Mouse (Mus musculus) olfactory bulb, adult 2 months (tissue): ENCODE results near the gene Ecm1. TPM values are rescaled to one million over a fixed set of nuclear protein-coding genes. Genes with fewer than 3 reads are reported as not detected.

Experiments used
- H3K27ac ChIP-seq: fragments of 200-500 bp; 2 replicates; pipeline ENCODE4 v1.5.1; 2012; ENCODE audit warnings: low read depth, low read length; ENCODE audit not compliant: insufficient read depth
- H3K4me1 ChIP-seq: fragments of 200-500 bp; 2 replicates; pipeline ENCODE4 v1.6.1; 2012; ENCODE audit warnings: low read length; ENCODE audit not compliant: control insufficient read depth, insufficient read depth
- H3K4me3 ChIP-seq: fragments of 200-500 bp; 2 replicates; pipeline ENCODE4 v1.5.1; 2012; ENCODE audit warnings: mild to moderate bottlenecking, low read depth, low read length, moderate library complexity; ENCODE audit not compliant: insufficient read depth
- CTCF ChIP-seq: fragments of 200-500 bp; IDR thresholded peaks from 2 replicates; pipeline ENCODE4 v1.5.1; 2012; ENCODE audit warnings: low read depth, mild to moderate bottlenecking, low read length, moderate library complexity; ENCODE audit not compliant: insufficient read depth
- POLR2A ChIP-seq: fragments of 200-500 bp; IDR thresholded peaks from 2 replicates; pipeline ENCODE4 v1.6.1; 2012; ENCODE audit warnings: mild to moderate bottlenecking, low read depth, low read length, moderate library complexity; ENCODE audit not compliant: insufficient read depth
- WGBS: fragments of 180-500 bp; shearing (Covaris S2); methylation state at CpG from one replicate; pipeline ENCODE4 v1.1.7; 2018; 5-methylcytosine and 5-hydroxymethylcytosine counted together
- polyA plus RNA-seq: library from polyadenylated mRNA; stranded (reverse); fragments of >200 nt; gene quantifications from 2 replicates; pipeline ENCODE4 v1.2.4, GENCODE M21; 2012; ENCODE audit warnings: low replicate concordance; ENCODE audit not compliant: missing spikeins, insufficient read depth, insufficient read length

The Ecm1 gene
- polyA plus RNA-seq, 1 experiment, result not detected

DNA sequence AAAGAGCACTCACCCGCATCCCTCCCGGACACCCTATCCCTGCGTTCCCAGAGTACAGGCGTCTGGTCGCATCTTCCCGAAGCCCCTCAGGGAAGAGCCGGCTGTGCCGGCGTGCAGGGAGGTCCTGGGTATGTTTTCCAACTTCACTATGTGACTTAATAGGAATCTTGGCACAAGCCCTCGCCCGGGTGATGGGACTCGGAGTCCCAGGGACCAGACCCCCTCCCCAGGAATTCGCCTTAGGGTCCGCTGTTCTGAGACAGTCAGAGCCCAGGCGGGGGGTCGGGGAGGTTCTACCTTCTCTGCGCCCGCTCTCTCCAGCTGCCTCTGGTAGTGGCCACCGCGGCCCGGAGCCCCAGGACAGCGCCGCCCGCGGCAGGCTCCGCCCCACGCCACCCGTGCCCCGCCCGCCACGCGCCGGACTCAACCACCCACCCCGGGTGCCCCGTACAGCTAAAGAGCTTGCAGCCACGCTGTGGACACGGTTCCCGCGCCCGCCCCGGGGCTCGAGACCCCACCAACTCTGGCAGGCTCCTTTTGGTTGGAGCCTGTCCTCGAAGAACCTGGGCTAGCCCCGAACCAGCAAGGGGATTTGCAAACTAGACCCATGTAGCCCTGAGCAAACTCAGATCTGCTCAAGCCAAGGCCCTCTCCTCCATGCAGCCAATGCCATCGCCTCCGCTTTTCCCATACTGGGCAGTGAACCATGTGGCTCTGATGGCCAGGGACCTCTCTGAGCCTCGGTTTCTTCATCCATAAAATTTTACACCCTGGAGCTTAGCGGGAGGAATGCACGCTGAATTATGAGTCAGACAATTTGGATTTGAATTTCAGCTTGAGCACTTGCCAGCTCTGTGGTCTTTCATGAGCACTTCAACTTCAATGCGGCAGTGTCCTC is 51.6 kb downstream of the Ecm1 start, which contains the start of gene Adamtsl4:
Adamtsl4 (minus strand) TSS at position 394 of the 898 bp plus-strand sequence.
- Histone ChIP-seq H3K4me3 (peak within 1 kb of the TSS; percentile 42), H3K27ac (no peak within 1 kb of the TSS)
- TF ChIP-seq CTCF, result no peak

DNA sequence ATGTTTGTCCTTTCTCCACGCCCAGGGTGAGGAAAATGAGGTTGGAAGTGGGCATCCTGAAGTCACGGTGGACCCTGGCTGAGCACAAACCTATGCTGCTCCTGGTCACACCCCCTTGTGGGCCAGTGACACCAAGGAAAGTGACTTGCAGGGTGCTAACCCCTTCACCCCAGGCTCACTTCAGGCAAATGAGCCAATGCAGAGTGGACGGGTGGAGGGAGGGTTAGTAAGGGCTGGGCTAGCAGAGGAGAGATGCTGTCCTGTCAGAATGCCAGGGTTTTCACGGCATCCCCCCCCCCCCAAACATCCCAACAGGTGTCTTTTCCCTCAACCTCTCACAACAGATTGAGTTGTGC is 52.2 kb downstream of the Ecm1 start:
- 10% methylated on average over 3 of the region's 4 CpGs for WGBS
- H3K4me1 ChIP-seq, result peaks cover 14% of the 10 kb centered on the region
- no peak overlapping the region for H3K27ac ChIP-seq
- TF ChIP-seq CTCF, result no peak
- TF ChIP-seq POLR2A, result no peak
- peak overlapping the region; percentile 42 for H3K4me3 ChIP-seq

More for the DNA sequence above, 51.6 kb downstream of the Ecm1 start, which contains the start of gene Adamtsl4:
- peaks cover 14% of the 10 kb centered on the region for H3K4me1 ChIP-seq
- WGBS, result 5% methylated on average over 50 of the region's 50 CpGs

DNA sequence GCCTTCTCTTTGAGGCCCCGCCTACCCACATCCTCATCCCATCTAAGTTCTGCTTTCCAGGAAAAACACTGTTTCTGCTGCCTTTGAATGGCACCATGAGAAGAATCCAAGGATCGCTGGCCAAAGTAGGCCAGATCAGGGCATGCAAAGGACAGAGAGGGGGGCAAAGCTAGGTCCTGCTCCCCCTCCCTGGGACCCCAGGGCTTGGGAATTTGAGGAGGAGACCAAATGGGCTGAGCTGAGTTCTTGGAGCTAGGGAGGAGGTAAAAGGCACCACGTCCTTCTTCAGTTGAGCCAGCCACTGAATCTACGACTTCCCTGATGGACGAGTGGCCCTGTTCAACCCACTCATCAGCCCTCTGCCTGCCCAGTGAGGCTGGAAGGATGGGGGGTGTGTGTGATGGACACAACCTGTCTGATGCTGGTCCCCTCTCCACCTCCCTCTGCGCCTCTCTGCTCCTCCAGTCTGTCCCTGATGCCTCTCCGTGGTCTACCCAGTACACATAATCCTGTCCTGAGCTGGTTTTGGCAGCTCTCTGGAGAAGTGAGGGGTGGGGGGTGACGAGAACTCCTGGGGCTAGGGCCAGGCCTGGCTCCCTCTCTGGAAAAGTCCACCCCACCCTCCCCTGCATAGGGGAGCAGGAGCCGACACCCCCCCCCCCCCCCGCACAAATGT is 52.7 kb downstream of the Ecm1 start:
- TF ChIP-seq POLR2A, result no peak
- TF ChIP-seq CTCF, result no peak
- Histone ChIP-seq H3K4me1 (peaks cover 14% of the 10 kb centered on the region), H3K4me3 (no peak overlapping the region), H3K27ac (no peak overlapping the region)
- 53% methylated on average over 10 of the region's 10 CpGs for WGBS

DNA sequence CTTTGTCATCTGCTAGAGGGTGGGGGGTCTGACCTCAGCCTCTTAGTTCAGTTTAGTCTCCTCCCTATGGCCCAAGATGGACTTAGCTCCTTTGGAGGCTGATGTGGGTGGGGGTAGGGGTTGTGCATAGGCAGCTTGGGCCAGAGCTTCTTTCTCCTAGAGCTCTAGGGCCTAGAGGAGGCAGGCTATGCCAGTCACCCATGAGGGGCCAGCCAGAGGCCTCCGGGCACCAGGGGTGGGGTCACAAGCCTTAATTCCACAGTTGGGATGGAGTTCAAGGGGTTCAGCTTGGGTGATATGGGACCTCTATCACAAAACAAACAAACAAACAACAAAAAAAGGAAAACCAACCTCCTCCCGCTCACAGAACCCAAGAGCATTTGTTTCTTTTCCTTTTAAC is 53.7 kb downstream of the Ecm1 start:
- Histone ChIP-seq H3K4me1 (peaks cover 14% of the 10 kb centered on the region), H3K4me3 (no peak overlapping the region), H3K27ac (no peak overlapping the region)
- 75% methylated on average over 2 of the region's 2 CpGs for WGBS
- TF ChIP-seq CTCF (no peak), POLR2A (no peak)

DNA sequence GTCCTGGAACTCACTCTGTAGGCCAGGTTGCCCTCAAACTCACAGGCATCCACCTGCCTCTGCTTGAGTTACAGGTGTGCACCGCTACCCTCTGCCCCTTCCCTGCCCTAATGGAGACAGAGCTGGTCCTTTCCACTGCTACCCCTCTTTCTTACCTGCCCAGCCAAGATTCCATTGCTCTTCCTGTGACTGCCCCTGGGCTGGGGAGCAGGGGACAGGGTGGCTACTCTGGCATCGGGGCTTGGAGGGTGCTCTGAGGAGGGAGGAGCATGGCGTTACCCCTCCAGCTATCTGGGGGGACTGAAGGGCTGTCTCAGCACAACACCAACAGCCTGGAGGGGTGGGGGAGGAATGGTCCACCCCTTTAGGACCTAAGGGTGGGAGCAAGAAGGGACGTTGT is 54.1 kb downstream of the Ecm1 start:
- WGBS, result 85% methylated on average over 4 of the region's 4 CpGs
- TF ChIP-seq POLR2A (no peak), CTCF (no peak)
- H3K4me3 ChIP-seq, result no peak overlapping the region
- no peak overlapping the region for H3K27ac ChIP-seq
- peaks cover 14% of the 10 kb centered on the region for H3K4me1 ChIP-seq

DNA sequence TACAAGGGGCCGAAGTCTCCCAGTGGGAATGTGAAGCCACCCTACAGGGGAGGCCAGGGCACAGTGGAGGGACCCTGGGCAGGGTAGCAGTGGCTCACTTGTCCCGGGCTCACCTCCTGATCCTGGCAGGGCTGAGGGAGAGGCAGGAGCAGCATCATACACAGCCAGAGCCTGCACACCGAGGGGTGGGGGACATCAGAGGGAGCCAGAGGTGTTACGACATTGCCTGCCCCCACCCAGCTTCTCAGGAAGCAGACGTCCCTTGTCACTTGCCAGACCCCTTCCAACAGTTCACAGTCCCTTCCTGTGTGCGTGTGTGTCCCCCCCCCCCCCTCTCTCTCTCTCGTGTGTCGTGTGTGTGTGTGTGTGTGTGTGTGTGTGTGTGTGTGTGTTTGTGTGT is 54.5 kb downstream of the Ecm1 start:
- 83% methylated on average over 6 of the region's 8 CpGs for WGBS
- H3K4me1 ChIP-seq, result peaks cover 14% of the 10 kb centered on the region
- H3K27ac ChIP-seq, result no peak overlapping the region
- TF ChIP-seq CTCF, result no peak
- no peak for TF ChIP-seq POLR2A
- H3K4me3 ChIP-seq, result no peak overlapping the region

Other genes with a start within 250 kb of the Ecm1 start
- not detected in 2 replicates for gene Ctsk, start 240.3 kb downstream of the Ecm1 start, polyA plus RNA-seq
- not detected in 2 replicates for gene Ctss, start 212.8 kb downstream of the Ecm1 start, polyA plus RNA-seq
- not detected in 2 replicates for gene Hormad1, start 179.9 kb downstream of the Ecm1 start, polyA plus RNA-seq
- not detected in 2 replicates for gene Golph3l, start 150.6 kb downstream of the Ecm1 start, polyA plus RNA-seq
- not detected in 2 replicates for gene Ensa, start 114.6 kb downstream of the Ecm1 start, polyA plus RNA-seq
- 157 and 245 TPM in 2 replicates for gene Mcl1, start 80.8 kb downstream of the Ecm1 start, polyA plus RNA-seq
- gene Adamtsl4, start 51.7 kb downstream of the Ecm1 start, polyA plus RNA-seq, result not detected in 2 replicates
- gene Tars2, start 20.6 kb upstream of the Ecm1 start, polyA plus RNA-seq, result not detected in 2 replicates
- gene Rprd2, start 79.3 kb upstream of the Ecm1 start, polyA plus RNA-seq, result 146 TPM in 1 of 2 replicates, not detected in the other
- 314 TPM in 1 of 2 replicates, not detected in the other for gene Prpf3, start 116.3 kb upstream of the Ecm1 start, polyA plus RNA-seq
- gene Mrps21, start 131.9 kb upstream of the Ecm1 start, polyA plus RNA-seq, result not detected in 2 replicates
- gene Ciart, start 142.7 kb upstream of the Ecm1 start, polyA plus RNA-seq, result not detected in 2 replicates
- not detected in 2 replicates for gene BC028528, start 152.4 kb upstream of the Ecm1 start, polyA plus RNA-seq
- gene Aph1a, start 154.4 kb upstream of the Ecm1 start, polyA plus RNA-seq, result not detected in 2 replicates
- gene Car14, start 165.1 kb upstream of the Ecm1 start, polyA plus RNA-seq, result not detected in 2 replicates
- gene Anp32e, start 189.7 kb upstream of the Ecm1 start, polyA plus RNA-seq, result 541 and 1,043 TPM in 2 replicates